Mouse (Mus musculus) liver, embryonic 12.5 days (tissue): ENCODE results near the gene Ank2. TPM values are rescaled to one million over a fixed set of nuclear protein-coding genes. Genes with fewer than 3 reads are reported as not detected.

Experiments
- ATAC-seq: fragments of 200-750 bp; cut with Nextera tagmentation; 2 replicates; pipeline ENCODE4 v1.8.0; 2017; ENCODE audit warnings: moderate number of reproducible peaks, mild to moderate bottlenecking, moderate library complexity
- H3K27ac ChIP-seq: fragments of 300-500 bp; sonication (generic); 2 replicates; pipeline ENCODE4 v1.5.1; 2016; ENCODE audit warnings: mild to moderate bottlenecking
- H3K27me3 ChIP-seq: fragments of 300-500 bp; sonication (generic); replicated peaks from 2 replicates; pipeline ENCODE4 v1.6.1; 2016; ENCODE audit warnings: mild to moderate bottlenecking, moderate library complexity
- H3K36me3 ChIP-seq: fragments of 300-500 bp; sonication (generic); 2 replicates; pipeline ENCODE4 v1.6.1; 2016; ENCODE audit warnings: mild to moderate bottlenecking, moderate library complexity
- H3K4me1 ChIP-seq: fragments of 300-500 bp; sonication (generic); 2 replicates; pipeline ENCODE4 v1.6.1; 2016
- H3K4me2 ChIP-seq: fragments of 300-500 bp; sonication (generic); 2 replicates; pipeline ENCODE4 v1.6.1; 2016; ENCODE audit warnings: mild to moderate bottlenecking, moderate library complexity
- H3K4me3 ChIP-seq: fragments of 300-500 bp; sonication (generic); 2 replicates; pipeline ENCODE4 v1.5.1; 2016; ENCODE audit warnings: mild to moderate bottlenecking, moderate library complexity
- H3K9ac ChIP-seq: fragments of 300-500 bp; sonication (generic); 2 replicates; pipeline ENCODE4 v1.6.1; 2016; ENCODE audit warnings: mild to moderate bottlenecking, moderate library complexity
- H3K9me3 ChIP-seq: fragments of 300-500 bp; sonication (generic); replicated peaks from 2 replicates; pipeline ENCODE4 v1.6.1; 2016; ENCODE audit warnings: mild to moderate bottlenecking, moderate library complexity
- WGBS: fragments of 180-500 bp; shearing (Covaris S2); methylation state at CpG from one replicate; pipeline ENCODE4 v1.1.7; 2016; ENCODE audit not compliant: insufficient replicate concordance; 5-methylcytosine and 5-hydroxymethylcytosine counted together
- polyA plus RNA-seq: library from polyadenylated mRNA; unstranded; fragments of >200 nt; fragmentation: Nextera tagmentation; extraction: Ambion mirVana; gene quantifications from 2 replicates; pipeline ENCODE4 v1.2.1, GENCODE M21; 2016

Gene Ank2
- polyA plus RNA-seq, 1 experiment from 2014 or later = 9.0 TPM

DNA sequence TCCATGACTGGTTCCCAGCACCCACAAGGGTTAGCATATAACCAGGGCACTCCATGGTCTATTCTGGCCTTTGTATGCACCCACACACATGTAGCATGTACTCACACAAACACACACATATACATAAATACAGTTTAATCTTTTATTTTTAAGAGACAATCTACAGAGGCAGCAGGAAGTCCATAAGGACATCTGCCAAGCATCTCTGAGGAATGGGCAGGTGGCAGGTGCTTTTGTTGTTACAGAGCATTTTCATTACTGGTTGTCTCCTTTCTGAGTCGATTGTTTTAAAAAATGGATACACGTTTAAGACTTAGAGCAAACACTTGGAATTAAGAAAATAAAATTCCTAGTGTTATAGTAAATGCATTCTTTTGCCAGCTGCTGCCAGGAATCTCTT is 390.7 kb downstream of the Ank2 start:
- no peak overlapping the region for H3K27ac ChIP-seq
- H3K36me3 ChIP-seq = no peaks in the 10 kb centered on the region
- H3K9ac ChIP-seq = no peak overlapping the region
- H3K4me3 ChIP-seq = no peak overlapping the region
- 65% methylated on average over 2 of the region's 2 CpGs for WGBS
- H3K4me1 ChIP-seq = no peaks in the 10 kb centered on the region
- ATAC-seq = no peak
- H3K4me2 ChIP-seq = no peak overlapping the region
- peaks cover 5% of the 10 kb centered on the region; the same call in 1 of the 2 replicates for H3K9me3 ChIP-seq
- H3K27me3 ChIP-seq = no peaks in the 10 kb centered on the region

DNA sequence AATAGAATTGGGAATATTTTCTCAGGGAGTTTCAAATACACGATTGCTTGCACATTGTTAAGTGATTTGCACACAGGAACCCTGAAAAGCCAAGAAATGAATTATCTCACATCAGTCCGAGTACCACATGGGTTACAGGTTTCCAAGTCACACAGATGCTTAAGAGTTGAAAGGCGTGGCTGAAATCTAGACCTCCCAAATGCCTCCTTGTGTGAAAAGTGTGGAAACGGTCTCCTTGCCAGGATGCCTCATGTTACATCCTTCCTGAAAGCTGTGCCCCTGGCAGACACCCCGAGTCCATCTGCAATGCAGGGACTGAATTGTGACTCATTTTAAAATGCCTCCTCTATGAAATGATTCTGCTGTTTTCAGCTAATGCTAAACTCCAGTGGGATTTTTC is 391.9 kb downstream of the Ank2 start:
- Histone ChIP-seq H3K9me3 (peaks cover 5% of the 10 kb centered on the region; the same call in 1 of the 2 replicates), H3K9ac (no peak overlapping the region), H3K36me3 (no peaks in the 10 kb centered on the region), H3K4me2 (no peak overlapping the region), H3K4me1 (no peaks in the 10 kb centered on the region), H3K27ac (no peak overlapping the region), H3K4me3 (no peak overlapping the region), H3K27me3 (no peaks in the 10 kb centered on the region)
- no peak for ATAC-seq
- WGBS = 59% methylated on average over 5 of the region's 5 CpGs

DNA sequence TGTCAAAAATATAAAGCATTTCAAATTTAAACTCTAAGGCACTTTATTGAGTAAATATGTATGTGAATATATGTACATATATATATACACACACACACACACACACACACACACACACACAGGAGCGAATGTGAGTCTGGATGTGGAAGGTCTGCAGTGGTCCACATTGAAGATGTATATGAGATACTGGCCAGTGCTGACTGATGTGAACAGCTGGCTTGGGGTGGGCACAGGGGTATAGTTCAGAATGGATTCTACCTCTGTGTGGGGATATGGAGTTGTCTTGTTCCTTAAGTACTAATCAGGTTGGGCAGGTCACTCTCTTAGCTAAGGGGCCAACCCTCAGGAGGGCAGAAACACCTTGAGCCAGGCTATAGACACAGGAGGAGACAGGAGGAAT is 397.8 kb downstream of the Ank2 start:
- peaks cover 5% of the 10 kb centered on the region; the same call in 1 of the 2 replicates for H3K9me3 ChIP-seq
- H3K27me3 ChIP-seq = no peaks in the 10 kb centered on the region
- no peak overlapping the region for H3K27ac ChIP-seq
- no peak overlapping the region for H3K4me3 ChIP-seq
- no peaks in the 10 kb centered on the region for H3K4me1 ChIP-seq
- WGBS = 95% methylated on average over 1 of the region's 1 CpGs
- no peaks in the 10 kb centered on the region for H3K36me3 ChIP-seq
- ATAC-seq = no peak
- no peak overlapping the region for H3K4me2 ChIP-seq
- no peak overlapping the region for H3K9ac ChIP-seq

DNA sequence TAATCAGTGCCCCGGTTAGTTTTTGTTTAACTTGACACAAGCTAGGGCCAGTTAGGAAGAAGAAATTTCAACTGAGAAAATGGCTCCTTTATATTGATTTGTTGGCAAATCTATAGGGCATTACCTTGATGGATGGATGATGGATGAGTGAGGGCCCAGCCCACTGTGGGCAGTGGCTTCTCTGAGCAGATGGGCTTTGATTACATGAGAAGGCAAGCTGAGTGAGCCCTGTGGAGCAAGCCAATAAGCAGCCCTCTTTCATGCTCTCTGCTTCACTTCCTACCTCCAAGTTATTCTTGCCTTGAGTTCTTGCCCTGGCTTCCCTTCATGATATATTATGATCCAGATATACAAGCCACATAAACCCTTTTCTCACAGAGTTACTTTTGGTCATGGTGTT is 401.4 kb downstream of the Ank2 start:
- no peak overlapping the region for H3K4me3 ChIP-seq
- H3K27ac ChIP-seq = no peak overlapping the region
- no peaks in the 10 kb centered on the region for H3K9me3 ChIP-seq
- ATAC-seq = no peak
- H3K4me1 ChIP-seq = no peaks in the 10 kb centered on the region
- no peak overlapping the region for H3K4me2 ChIP-seq
- H3K27me3 ChIP-seq = no peaks in the 10 kb centered on the region
- no peaks in the 10 kb centered on the region for H3K36me3 ChIP-seq
- 74% methylated on average over 1 of the region's 1 CpGs for WGBS
- no peak overlapping the region for H3K9ac ChIP-seq

DNA sequence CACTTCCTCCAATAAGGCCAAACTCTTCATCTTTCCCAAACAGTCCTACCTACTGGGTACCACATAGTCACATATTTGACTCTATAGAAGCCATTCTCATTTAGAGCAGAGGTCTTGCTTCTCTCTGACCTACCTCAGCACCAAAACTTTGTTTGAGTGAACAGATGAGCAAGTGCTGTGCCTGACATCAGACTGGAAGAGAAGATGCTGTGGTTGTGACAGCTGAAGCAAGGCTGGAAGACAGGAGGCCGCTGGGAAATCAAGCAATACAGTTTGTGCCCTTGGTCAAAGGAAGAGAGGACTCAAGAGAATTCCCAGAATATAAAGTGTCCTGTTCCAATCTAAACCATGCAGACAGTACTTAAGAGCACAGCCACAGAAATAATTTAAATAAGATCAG is 402.0 kb downstream of the Ank2 start:
- WGBS = 50% methylated on average over 1 of the region's 1 CpGs
- H3K36me3 ChIP-seq = no peaks in the 10 kb centered on the region

DNA sequence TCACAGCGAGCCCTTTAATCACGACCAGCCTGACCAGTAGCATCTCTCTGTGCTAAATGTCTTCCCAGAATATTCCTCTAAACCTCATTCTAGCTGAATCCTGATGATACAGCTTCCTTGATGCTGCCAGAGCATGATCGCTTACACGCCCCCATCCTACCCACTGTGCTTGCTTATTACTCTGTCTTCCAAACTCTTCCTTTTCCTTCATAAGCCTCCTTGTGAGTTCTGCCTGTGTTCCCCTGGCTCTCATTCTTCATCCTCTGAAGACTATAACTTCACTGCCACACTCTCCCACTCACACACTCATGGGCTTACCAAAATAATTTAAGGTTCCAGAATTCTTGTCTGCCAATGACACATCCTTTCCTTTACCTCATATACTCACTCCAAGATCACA is 405.5 kb downstream of the Ank2 start:
- WGBS = 63% methylated on average over 4 of the region's 4 CpGs
- ATAC-seq = no peak

More for the DNA sequence above, 402.0 kb downstream of the Ank2 start:
- Histone ChIP-seq H3K27me3 (no peaks in the 10 kb centered on the region), H3K27ac (no peak overlapping the region), H3K4me1 (no peaks in the 10 kb centered on the region), H3K9me3 (no peaks in the 10 kb centered on the region), H3K4me2 (no peak overlapping the region), H3K9ac (no peak overlapping the region), H3K4me3 (no peak overlapping the region)
- no peak for ATAC-seq

DNA sequence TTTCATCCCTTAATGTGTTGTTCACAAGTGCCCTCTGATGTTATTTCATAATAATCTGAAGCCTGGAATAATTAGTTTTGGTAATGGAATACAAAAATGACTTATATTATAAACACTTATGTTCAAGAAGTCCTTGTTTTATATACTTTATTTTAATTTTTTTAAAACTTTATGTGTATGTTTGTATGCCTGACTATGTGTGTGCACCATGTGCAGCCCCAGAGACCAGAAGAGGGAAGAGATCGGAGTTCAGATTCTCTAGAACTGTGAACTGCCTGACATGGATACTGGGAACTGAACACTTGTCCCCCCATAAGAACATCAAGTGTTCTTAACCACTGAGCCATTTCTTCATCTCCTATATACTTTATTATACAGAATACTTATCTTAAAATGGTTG is 411.6 kb downstream of the Ank2 start:
- H3K4me2 ChIP-seq = no peak overlapping the region
- no peaks in the 10 kb centered on the region for H3K9me3 ChIP-seq
- no peak overlapping the region for H3K9ac ChIP-seq
- no peaks in the 10 kb centered on the region for H3K27me3 ChIP-seq
- H3K27ac ChIP-seq = no peak overlapping the region
- ATAC-seq = no peak
- 73% methylated on average over 1 of the region's 1 CpGs for WGBS
- H3K4me3 ChIP-seq = no peak overlapping the region
- H3K36me3 ChIP-seq = no peaks in the 10 kb centered on the region
- H3K4me1 ChIP-seq = no peaks in the 10 kb centered on the region

More for the DNA sequence above, 405.5 kb downstream of the Ank2 start:
- Histone ChIP-seq H3K4me2 (no peak overlapping the region), H3K27ac (no peak overlapping the region), H3K9me3 (no peaks in the 10 kb centered on the region), H3K27me3 (no peaks in the 10 kb centered on the region), H3K36me3 (no peaks in the 10 kb centered on the region), H3K9ac (no peak overlapping the region), H3K4me3 (no peak overlapping the region), H3K4me1 (no peaks in the 10 kb centered on the region)

DNA sequence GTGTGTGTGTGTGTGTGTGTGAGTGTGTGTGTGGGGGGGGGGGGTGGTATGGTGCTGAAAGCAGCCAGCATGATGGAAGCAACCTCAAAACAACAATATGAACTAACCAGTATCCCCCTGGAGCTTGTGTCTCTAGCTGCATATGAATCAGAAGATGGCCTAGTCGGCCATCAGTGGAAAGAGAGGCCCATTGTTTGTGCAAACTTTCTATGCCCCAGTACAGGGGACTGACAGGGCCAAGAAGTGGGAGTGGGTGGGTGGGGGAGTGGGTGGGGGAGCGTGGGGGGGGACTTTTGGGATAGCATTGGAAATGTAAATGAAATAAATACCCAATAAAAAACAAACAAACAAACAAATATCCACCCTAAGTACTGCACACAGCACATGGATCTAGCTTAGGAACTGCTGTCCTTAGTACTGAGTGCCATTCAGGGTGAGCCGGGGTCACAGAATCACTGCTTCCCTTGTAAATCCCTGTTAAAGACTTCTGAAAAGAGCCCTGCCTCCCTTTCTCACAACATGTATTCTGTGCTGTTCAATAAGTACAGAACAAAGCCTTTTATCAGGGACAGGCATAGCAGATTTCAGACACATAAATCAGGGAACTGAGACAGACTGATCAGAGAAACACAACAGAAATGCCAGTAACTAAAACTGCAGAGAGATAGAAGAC is 412.2 kb downstream of the Ank2 start:
- Histone ChIP-seq H3K9me3 (no peaks in the 10 kb centered on the region), H3K36me3 (no peaks in the 10 kb centered on the region), H3K27me3 (no peaks in the 10 kb centered on the region), H3K4me2 (no peak overlapping the region), H3K27ac (no peak overlapping the region), H3K4me3 (no peak overlapping the region), H3K9ac (no peak overlapping the region), H3K4me1 (no peaks in the 10 kb centered on the region)
- ATAC-seq = no peak
- 50% methylated on average over 3 of the region's 3 CpGs for WGBS

DNA sequence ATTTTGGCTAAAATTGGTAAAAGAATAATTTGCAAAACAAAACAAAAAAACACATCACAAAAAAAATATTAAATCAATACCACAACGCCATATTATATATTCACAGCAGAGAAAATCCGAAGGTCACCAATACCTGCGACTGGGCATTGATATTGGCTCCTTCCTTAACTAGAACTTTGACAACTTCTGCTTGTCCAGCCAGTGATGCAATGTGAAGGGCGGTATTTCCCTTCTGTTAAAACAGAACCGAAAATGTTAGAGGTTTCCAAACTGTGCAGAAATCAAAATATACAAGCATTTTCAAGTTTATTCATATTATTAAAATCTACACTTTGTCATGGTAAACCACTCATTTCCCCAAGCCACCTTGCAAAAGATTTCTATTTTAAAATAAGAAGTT is 421.8 kb downstream of the Ank2 start:
- no peaks in the 10 kb centered on the region for H3K27me3 ChIP-seq
- H3K4me3 ChIP-seq = no peak overlapping the region
- no peaks in the 10 kb centered on the region for H3K9me3 ChIP-seq
- no peak overlapping the region for H3K9ac ChIP-seq
- H3K4me1 ChIP-seq = no peaks in the 10 kb centered on the region
- WGBS = 68% methylated on average over 5 of the region's 5 CpGs
- no peak overlapping the region for H3K4me2 ChIP-seq
- H3K36me3 ChIP-seq = no peaks in the 10 kb centered on the region
- no peak for ATAC-seq
- H3K27ac ChIP-seq = no peak overlapping the region

DNA sequence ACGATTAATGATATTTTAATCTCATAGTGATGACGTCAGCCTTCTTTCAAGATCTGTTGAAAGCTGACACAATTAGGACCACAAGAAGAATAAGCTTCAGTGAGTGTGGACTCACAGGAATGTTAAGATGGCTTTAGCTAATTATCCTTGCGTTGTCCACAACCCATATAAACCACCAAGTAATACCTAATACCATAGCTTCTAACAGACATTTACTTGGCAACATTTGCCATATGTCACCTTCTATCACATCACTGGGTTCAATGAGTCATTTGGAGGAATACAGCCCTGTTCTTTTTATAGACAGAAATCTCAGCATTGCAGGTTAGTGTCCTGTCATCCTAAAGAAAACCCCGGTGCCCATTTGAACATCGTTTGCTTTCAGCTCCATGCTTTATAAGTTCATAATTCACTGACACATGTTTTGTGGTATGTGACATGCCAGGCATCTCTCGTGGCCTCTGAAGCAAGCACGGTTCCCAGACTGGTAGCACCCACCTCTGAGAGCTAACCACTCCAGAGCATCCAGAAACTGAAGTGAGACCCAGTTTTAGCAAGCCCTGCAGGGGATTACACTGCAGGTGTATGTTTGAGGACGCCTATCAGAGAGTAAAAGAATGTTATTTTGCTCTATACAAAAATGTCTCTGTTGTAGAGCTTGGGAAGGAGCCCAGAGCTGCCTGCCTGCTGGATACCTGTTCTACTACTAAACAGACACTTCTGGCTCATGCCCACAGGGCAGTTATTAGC is 423.4 kb downstream of the Ank2 start:
- WGBS = 59% methylated on average over 8 of the region's 8 CpGs

DNA sequence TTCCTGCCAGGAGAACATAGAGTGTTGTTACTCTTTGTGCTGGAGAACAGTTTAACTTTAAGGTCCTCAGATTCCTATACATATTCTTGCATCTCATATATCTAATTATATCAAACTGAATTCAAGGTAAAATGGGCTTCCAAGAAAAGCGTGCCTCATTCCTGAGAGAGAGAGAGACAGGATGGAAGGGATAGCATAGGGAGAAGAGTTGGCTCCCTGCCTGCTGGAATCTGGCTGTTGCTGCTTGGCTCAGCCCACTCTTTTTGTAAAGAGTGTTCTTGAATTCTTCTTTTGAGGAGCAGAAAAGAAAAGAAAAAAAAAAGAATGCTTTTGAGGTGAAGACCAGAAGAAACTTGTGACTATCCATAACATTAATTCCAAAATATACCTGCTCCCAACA is 427.7 kb downstream of the Ank2 start:
- Histone ChIP-seq H3K4me2 (no peak overlapping the region), H3K9ac (no peak overlapping the region), H3K27me3 (no peaks in the 10 kb centered on the region), H3K36me3 (no peaks in the 10 kb centered on the region), H3K9me3 (no peaks in the 10 kb centered on the region), H3K4me3 (no peak overlapping the region), H3K4me1 (no peaks in the 10 kb centered on the region), H3K27ac (no peak overlapping the region)
- ATAC-seq = no peak
- WGBS = 85% methylated on average over 1 of the region's 1 CpGs

More for the DNA sequence above, 423.4 kb downstream of the Ank2 start:
- no peak for ATAC-seq
- no peaks in the 10 kb centered on the region for H3K36me3 ChIP-seq
- H3K9me3 ChIP-seq = no peaks in the 10 kb centered on the region
- no peak overlapping the region for H3K27ac ChIP-seq
- H3K9ac ChIP-seq = no peak overlapping the region
- no peaks in the 10 kb centered on the region for H3K4me1 ChIP-seq
- H3K4me3 ChIP-seq = no peak overlapping the region
- H3K27me3 ChIP-seq = no peaks in the 10 kb centered on the region
- H3K4me2 ChIP-seq = no peak overlapping the region

DNA sequence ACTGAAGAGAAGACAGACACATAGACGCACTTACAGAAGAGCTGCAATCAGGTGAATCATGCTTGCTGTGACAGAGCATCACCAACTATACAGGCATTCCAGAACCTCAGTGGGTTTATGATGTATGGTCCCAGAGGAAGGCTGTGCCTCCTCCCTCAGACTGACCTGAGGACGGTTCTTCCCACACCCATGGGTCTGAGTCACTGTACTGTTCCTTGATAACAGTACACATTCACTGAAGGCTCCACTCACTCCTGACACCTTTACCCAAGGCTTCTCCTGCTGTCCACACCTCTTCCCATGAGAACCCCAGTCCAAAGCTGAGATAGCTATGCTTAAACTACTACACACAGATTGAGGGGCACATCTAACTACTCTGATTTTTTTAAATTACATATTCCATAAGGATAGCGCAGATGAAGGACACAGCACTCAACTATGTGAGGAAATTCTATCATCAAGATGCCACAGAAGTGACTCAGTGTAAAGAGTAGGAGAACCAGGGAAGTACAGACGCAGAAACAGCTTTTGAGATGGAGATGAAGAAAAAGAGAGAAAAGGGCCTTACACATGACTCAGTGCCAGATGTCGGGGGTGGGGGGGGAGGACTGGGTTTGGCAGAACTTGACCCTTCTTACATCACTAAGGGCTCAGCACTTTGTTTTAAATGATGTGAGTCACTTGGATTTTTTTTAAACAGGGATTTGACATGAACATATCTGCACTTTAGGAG is 435.3 kb downstream of the Ank2 start:
- H3K27ac ChIP-seq = no peak overlapping the region
- no peaks in the 10 kb centered on the region for H3K4me1 ChIP-seq
- no peak overlapping the region for H3K9ac ChIP-seq
- H3K9me3 ChIP-seq = no peaks in the 10 kb centered on the region
- no peak overlapping the region for H3K4me2 ChIP-seq
- no peak for ATAC-seq
- WGBS = 61% methylated on average over 5 of the region's 5 CpGs
- H3K36me3 ChIP-seq = no peaks in the 10 kb centered on the region
- no peaks in the 10 kb centered on the region for H3K27me3 ChIP-seq
- H3K4me3 ChIP-seq = no peak overlapping the region
